Mouse (Mus musculus) adrenal gland, adult 18-20 months (tissue): ENCODE data around the gene Pole3. TPM values are rescaled to one million over a fixed set of nuclear protein-coding genes. Genes with fewer than 3 reads are reported as not detected.

ENCODE experiments used
- DNase-seq, 2 experiments: peaks; one replicate each; pipeline ENCODE4 v3.0.0; 2021 to 2022; ENCODE audit warnings: low spot score in 2 of 2
- long read RNA-seq, 2 experiments: library from polyadenylated mRNA; stranded (forward); transcript quantifications; one replicate each; pipeline ENCODE4 v2.0.0; 2021
- total RNA-seq, 2 experiments: library from RNA; stranded (reverse); gene quantifications; 1 replicate in 1 of 2; 2 replicates in 1 of 2; pipeline ENCODE4 v1.2.3; 2021

Gene Pole3
- total RNA-seq: 10 to 100 TPM; 43.7 to 52.1 TPM
- long read RNA-seq, experiment 1, transcript Pole3-201 (4 exons, 1,805 nt): major isoform, 15 of 18 reads
- long read RNA-seq, experiment 1, partial matches to known transcripts: 2 of 18 reads
- long read RNA-seq, experiment 1, other reads (novel, unspliced or antisense): 1 of 18 reads
- long read RNA-seq, experiment 2, transcript Pole3-201 (4 exons, 1,805 nt): major isoform, 47 of 53 reads
- long read RNA-seq, experiment 2, partial matches to known transcripts: 3 of 53 reads
- long read RNA-seq, experiment 2, other reads (novel, unspliced or antisense): 3 of 53 reads

DNA sequence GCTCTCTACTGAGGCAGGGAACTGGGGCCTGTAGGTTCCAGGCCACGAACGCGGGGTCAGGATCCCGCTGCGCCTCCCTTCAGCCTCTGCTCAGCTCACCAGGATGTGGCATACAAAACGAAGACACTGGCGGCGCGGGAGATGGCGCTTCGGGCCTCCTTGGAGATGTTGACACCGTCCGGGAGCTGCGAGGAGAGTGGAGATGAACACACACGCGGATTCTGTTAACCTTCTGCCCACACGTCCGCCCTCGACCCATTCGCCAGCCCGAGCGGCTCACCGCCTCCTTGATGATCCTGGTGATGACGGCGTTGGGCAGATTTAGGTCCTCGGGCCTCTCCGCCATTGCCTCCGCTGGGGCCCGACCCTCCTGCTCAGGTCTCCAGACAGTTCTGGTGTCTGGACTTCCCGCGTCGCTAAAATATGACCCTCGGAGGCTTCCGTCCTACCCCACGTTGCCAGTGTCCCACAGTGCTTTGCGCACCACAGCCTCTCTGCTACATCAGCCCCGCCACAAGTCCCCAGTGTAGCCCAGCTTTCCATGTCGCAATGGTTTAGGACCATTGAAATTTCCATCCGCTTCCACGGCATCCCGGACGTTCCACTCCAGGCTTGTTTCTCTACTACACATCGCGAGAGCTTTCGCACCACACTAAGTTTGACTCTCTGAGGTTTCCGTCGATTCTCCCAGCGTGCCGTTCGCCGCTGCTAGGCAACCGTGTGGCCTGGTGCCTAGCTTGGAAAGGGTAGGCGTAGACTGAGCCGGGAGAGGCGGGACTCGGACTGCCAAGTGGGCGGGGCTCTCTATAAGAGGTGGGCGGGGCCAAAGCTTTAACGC, at the start of gene Pole3, which contains the start of gene 4933430I17Rik:
Pole3 (minus strand) TSS at position 418 of the 838 bp plus-strand sequence.
4933430I17Rik (plus strand) TSS at position 719 of the 838 bp plus-strand sequence.
- DNase-seq: peak; percentile 95 to 96

DNA sequence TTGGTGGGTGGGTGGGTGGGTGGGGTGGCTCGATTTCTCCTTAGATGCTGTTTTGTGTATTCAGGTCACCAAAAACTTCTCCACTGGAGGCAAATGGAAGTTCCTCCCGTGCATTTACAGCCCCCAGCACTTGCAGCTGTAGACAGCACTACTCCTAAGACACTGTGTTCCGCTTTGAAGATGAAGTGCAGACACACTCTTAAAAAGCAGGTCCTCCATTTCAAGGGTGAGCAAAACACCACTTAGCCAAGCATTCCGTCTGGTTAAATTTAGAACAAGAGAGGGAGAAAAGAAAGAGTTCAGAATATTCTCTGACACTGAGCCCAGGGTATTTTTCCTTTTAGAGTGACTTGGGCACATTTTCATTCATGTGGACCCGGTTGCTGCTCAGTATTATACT, 45.2 kb upstream of the Pole3 start:
- DNase-seq: no peak

DNA sequence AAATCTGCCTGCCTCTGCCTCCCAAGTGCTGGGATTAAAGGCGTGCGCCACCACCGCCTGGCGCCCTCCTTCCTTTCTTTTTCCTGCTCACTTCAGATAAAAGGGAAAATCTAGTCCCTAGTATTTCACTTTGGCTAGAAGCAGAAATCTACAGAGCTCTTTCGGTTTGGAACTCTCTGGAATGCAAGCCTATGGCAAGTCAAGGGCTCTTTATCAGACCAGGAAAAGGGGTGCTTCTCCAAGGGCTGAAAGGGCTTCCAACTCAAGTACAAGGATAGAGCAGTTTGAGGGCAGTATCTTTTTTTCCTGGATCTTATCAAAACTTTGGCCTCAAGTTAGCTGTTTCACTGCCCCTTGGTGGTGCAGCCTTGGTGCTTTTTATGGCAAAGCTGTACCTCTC, 44.7 kb upstream of the Pole3 start:
- DNase-seq: no peak

GRCm38 (mm10) chr4:62568359-62568758, 43.5 kb upstream of the Pole3 start:
- no peak for DNase-seq

DNA sequence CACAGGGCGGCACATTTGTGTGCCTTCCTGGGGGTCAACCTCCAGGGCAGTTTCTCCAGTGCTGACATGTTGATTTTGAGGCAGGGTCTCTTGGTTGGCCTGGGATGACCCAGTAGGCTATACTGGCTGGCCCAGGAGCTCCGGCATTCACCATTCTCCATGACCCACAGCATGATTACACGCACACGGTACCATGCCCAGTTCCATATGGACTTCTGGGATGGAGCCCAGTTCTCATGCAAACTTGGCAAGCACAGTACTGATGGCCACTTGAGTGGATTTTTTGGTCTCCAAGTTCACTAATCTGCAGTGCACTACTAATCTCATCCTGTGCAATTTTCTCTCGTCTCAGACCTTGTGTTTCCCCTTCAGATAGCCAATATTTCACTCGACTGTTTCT, 42.8 kb upstream of the Pole3 start:
- no peak for DNase-seq

GRCm38 (mm10) chr4:62566530-62566929, 41.7 kb upstream of the Pole3 start:
- no peak for DNase-seq

DNA sequence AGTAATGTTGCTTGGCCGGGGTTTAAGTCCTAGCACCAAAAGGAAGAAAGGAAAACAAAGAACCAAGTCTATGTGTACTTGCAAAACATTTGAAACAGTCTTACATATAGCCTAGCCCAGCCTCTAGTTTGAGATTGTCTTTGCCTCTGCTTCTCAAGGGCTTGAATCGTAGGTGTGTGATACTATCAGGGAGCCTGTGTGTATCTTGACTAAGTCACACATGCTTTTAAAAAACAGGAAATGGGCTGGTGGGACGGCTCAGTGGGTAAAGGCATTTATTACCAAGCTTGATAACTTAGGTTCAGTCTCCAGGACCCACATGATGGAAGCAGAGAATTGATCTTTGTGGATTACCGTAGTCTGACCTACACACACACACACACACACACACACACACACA, 37.1 kb upstream of the Pole3 start:
- DNase-seq: no peak

DNA sequence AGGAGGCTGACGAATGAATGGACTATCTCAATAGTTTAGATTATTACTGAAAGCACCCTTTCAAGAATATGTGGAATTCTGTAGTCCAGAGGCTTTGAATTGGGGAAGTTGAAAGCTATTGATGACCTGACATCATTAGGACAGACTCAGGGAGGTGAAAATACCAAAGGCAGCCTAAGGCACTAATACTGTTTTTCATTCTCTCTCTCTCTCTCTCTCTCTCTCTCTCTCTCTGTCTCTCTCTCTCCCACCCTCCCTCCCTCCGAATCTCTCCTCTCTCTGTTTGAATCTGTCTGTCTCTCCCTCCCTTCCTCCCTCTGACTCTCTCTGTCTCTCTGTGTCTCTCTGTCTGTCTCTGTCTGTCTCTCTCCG, 36.7 kb upstream of the Pole3 start:
- DNase-seq: no peak

DNA sequence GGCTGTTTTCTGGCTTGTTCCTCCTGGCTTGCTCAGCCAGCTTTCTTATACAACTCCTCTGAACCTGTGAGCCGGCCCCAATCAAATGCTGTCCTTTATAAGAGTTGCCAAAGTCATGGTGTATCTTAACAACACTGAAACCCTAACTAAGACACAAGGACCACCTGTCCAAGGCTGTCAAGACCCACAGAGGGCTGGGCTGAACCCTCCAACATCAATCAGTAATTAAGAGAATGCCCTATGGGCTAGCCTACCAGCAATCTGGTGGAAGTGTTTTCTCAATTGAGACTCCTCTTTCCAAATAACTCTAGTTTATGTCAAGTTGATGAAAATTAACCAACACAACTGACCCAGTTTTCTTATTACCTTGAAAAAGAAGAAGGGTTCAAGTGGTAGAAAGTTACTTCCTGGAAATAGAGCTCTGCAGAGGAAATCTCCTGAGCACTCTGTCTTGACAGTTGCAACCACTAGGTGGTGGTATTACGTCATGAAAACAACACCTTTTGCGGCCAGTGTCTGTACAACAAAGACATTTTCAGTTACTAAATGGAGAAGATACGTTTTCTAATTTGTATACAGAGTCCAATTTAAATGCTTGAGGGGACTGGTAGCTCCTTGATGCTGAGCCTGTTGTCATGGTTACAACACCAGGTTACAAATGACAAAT, 36.2 kb upstream of the Pole3 start:
- peak; percentile 59 to 63 for DNase-seq

DNA sequence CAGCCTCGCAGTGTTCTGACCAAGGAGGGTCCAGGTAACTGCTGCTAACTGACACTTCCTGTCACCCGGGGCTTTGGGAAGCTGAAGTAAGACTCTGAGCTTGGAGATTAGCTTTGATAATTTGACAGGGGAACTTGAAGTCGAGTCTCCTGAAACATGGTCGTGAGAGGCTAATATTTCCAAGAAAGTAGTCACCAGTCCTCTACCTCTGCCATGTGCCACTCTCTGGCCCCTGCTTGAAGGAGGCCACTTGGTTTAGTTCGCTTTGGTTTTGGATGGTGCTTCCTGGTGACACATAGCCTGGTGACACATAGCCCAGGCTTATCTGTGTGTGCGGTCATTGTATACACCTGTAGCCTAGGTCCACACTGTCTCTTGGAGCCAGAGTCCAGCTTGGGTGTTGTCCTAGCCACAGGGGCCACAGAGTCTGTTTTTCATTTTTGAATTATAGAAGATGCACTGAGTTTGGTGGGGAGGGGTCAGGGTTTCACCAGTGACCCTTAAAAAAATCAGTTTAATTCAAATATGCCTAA, 35.0 kb upstream of the Pole3 start, which contains the start of gene Rgs3:
Rgs3 (plus strand) TSS at position 51 of the 533 bp plus-strand sequence.
- no peak for DNase-seq

- DNase-seq: no peak
Measured at GRCm38 (mm10) chr4:62557436-62557835, 32.6 kb upstream of the Pole3 start.

GRCm38 (mm10) chr4:62551966-62552365, 27.1 kb upstream of the Pole3 start:
- no peak for DNase-seq

- DNase-seq: no peak
Measured at GRCm38 (mm10) chr4:62544801-62545200, 19.9 kb upstream of the Pole3 start.

GRCm38 (mm10) chr4:62543782-62544181, 18.9 kb upstream of the Pole3 start:
- no peak for DNase-seq

- DNase-seq: no peak
Measured at GRCm38 (mm10) chr4:62541802-62542201, 16.9 kb upstream of the Pole3 start.

DNA sequence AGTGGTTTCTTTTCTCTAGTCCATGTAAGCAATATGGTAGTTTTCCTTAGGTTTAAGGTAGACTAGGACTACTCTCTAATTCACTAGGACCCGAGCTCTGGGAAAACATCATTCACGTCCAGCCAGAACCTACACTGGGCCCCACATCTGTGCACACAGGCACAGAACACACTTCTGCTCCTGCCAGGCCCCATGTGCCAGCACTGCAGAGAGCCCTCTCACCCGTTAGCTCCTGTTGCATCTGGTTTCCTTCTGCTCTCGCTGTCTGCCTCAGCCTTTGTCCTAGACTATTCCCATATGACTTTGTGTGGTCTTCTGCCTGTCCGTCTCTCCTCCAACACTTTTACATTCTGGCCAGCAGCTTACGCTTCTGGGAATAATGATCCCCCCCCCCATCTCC, 8.9 kb upstream of the Pole3 start:
- no peak for DNase-seq

- no peak for DNase-seq
Measured at GRCm38 (mm10) chr4:62527655-62528054, 2.8 kb upstream of the Pole3 start.

DNA sequence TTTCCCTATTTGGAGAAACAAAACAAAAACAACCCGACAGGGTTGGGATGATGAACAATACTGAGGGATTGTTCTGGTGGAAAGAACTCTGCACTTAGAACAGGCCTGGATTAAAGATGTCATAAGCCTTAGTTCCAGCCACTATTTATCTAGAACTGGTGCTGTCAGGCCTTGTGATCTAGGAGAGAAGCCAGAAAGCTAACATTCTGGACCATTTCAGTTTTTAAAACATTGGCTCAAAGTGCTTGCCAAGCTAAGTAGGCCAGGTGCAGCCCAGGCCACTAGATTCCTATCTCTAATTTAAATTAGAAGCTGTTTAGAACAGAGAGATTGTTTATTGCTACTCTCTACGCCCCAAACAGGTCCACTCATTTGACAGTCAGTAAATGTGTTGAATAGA, 1.4 kb upstream of the Pole3 start:
- no peak for DNase-seq

- no peak for DNase-seq
Measured at GRCm38 (mm10) chr4:62525489-62525811, 582 bp upstream of the Pole3 start.

- no peak for DNase-seq
Measured at GRCm38 (mm10) chr4:62520892-62521400, 3.9 kb downstream of the Pole3 start.

DNA sequence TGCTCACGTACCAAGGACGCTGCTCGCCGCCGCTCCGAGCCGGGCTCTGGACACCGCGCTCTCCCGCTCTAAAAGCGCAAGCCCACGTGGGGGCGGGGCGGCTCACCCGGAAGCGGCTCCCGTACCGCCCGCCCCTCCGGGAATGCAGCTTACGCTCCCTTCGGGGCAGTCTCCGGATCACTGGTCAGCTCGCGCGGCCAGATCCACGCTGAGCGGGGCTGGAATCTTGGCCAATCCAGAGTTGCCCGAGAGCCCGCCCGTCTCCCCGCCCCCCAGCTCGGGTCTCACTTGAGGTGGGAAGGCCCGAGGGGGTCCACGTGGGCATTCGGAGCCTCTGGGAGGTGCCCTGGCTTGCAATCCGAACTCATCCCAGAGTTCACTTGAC, 5.0 kb downstream of the Pole3 start, which contains the start of gene Alad:
Alad (minus strand) TSS at position 70 of the 385 bp plus-strand sequence.
- DNase-seq: peak; percentile 90 to 91
